Mouse (Mus musculus) neural tube, embryonic 15.5 days (tissue): ENCODE measurements around the gene Glce. TPM values are rescaled to one million over a fixed set of nuclear protein-coding genes. Genes with fewer than 3 reads are reported as not detected.

Experiments used
- ATAC-seq: fragments of 200-750 bp; cut with Nextera tagmentation; 2 replicates; pipeline ENCODE4 v1.8.0; 2017; ENCODE audit warnings: mild to moderate bottlenecking, moderate TSS enrichment, moderate library complexity; ENCODE audit not compliant: low FRiP score
- H3K27ac ChIP-seq: fragments of 300-500 bp; sonication (generic); replicated peaks from 2 replicates; pipeline ENCODE4 v1.5.1; 2015; ENCODE audit warnings: mild to moderate bottlenecking, inconsistent platforms
- H3K27me3 ChIP-seq: fragments of 300-500 bp; sonication (generic); replicated peaks from 2 replicates; pipeline ENCODE4 v1.6.1; 2015; ENCODE audit warnings: inconsistent platforms
- H3K36me3 ChIP-seq: fragments of 300-500 bp; sonication (generic); 2 replicates; pipeline ENCODE4 v1.6.1; 2015; ENCODE audit warnings: inconsistent platforms
- H3K4me1 ChIP-seq: fragments of 300-500 bp; sonication (generic); 2 replicates; pipeline ENCODE4 v1.6.1; 2015; ENCODE audit warnings: inconsistent platforms
- H3K4me2 ChIP-seq: fragments of 300-500 bp; sonication (generic); 2 replicates; pipeline ENCODE4 v1.6.1; 2015; ENCODE audit warnings: inconsistent platforms, mild to moderate bottlenecking, moderate library complexity
- H3K4me3 ChIP-seq: fragments of 300-500 bp; sonication (generic); replicated peaks from 2 replicates; pipeline ENCODE4 v1.5.1; 2015; ENCODE audit warnings: mild to moderate bottlenecking, inconsistent platforms
- H3K9ac ChIP-seq: fragments of 300-500 bp; sonication (generic); replicated peaks from 2 replicates; pipeline ENCODE4 v1.6.1; 2015; ENCODE audit warnings: mild to moderate bottlenecking, inconsistent platforms
- H3K9me3 ChIP-seq: fragments of 300-500 bp; sonication (generic); replicated peaks from 2 replicates; pipeline ENCODE4 v1.6.1; 2016; ENCODE audit warnings: inconsistent platforms
- WGBS: fragments of 180-500 bp; shearing (Covaris S2); methylation state at CpG from one replicate; pipeline ENCODE4 v1.1.7; 2015; ENCODE audit warnings: mixed read lengths; 5-methylcytosine and 5-hydroxymethylcytosine counted together
- polyA plus RNA-seq: library from polyadenylated mRNA; unstranded; fragments of >200 nt; fragmentation: Nextera tagmentation; extraction: Ambion mirVana; gene quantifications from 2 replicates; pipeline ENCODE4 v1.2.1, GENCODE M21; 2015

The Glce gene
- polyA plus RNA-seq, 1 experiment from 2014 or later = 20.0 TPM

- ATAC-seq = peak; percentile 45
- Histone ChIP-seq H3K4me1 (peaks cover 26% of the 10 kb centered on the region), H3K9me3 (no peaks in the 10 kb centered on the region), H3K36me3 (no peaks in the 10 kb centered on the region), H3K4me2 (peak overlapping the region; percentile 61), H3K9ac (peak overlapping the region; percentile 97), H3K27me3 (no peaks in the 10 kb centered on the region), H3K27ac (peak overlapping the region; percentile 97), H3K4me3 (peak overlapping the region; percentile 96)
- under 1% methylated on average over 59 of the region's 59 CpGs for WGBS
Measured at GRCm38 (mm10) chr9:62121551-62122447, 656 bp downstream of the Glce start.

DNA sequence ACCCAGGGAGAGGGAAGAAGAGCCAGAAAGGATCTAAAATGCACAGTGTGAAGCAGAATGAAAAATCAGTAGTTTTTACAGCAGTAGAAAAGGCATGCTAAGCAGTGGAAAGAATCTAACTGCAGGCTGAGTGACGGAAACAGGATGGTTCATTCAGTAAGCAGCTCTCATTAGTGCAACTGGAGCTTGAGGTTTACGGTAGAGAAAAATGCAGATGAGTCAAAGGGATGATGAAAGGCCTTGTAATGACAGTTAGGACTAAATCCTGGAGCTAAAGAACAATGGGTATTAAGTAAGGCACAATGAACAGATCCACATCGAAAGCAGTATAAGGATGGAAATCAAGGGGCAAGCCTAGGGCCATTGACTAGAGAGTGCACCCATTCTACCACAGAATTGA, 3.7 kb downstream of the Glce start:
- no peaks in the 10 kb centered on the region for H3K9me3 ChIP-seq
- 0 out of 2 replicates have a peak overlapping the region, but pooled peaks have one; percentile 20 for H3K9ac ChIP-seq
- H3K27ac ChIP-seq = no peak overlapping the region
- peak overlapping the region; percentile 35 for H3K4me2 ChIP-seq
- 19% methylated on average over 3 of the region's 3 CpGs for WGBS
- no peaks in the 10 kb centered on the region for H3K36me3 ChIP-seq
- peaks cover 26% of the 10 kb centered on the region for H3K4me1 ChIP-seq
- H3K27me3 ChIP-seq = no peaks in the 10 kb centered on the region
- H3K4me3 ChIP-seq = no peak overlapping the region
- no peak for ATAC-seq

- Histone ChIP-seq H3K9me3 (no peaks in the 10 kb centered on the region), H3K27me3 (no peaks in the 10 kb centered on the region), H3K27ac (no peak overlapping the region), H3K4me2 (no peak overlapping the region), H3K4me3 (no peak overlapping the region), H3K9ac (no peak overlapping the region), H3K36me3 (no peaks in the 10 kb centered on the region), H3K4me1 (peaks cover 12% of the 10 kb centered on the region)
- no peak for ATAC-seq
- WGBS = 87% methylated on average over 3 of the region's 3 CpGs
Measured at GRCm38 (mm10) chr9:62115826-62116225, 6.6 kb downstream of the Glce start.

DNA sequence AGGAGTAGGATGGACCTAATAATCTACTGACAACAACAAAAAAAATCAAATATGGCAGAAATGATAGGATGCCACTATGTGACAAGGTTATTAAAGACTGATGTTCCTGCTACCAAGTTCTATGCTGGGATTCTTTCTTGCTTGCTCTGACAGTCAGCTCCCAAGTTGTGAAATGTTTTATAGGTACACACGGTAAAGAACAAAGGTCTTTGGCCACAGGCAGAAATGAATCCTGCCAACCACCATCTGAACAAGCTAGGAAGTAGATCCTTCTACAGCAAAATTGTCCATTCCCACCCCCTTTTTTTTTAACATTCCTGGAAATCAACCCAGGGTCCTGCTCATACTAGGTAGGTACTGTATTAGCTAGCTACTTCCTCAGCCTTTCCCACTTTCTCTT, 25.9 kb downstream of the Glce start:
- 79% methylated on average over 1 of the region's 1 CpGs for WGBS
- Histone ChIP-seq H3K9ac (no peak overlapping the region), H3K36me3 (no peaks in the 10 kb centered on the region), H3K4me2 (no peak overlapping the region), H3K9me3 (no peaks in the 10 kb centered on the region), H3K27me3 (no peaks in the 10 kb centered on the region), H3K4me3 (no peak overlapping the region), H3K4me1 (no peaks in the 10 kb centered on the region), H3K27ac (no peak overlapping the region)
- ATAC-seq = no peak

GRCm38 (mm10) chr9:62091604-62092003, 30.9 kb downstream of the Glce start:
- H3K4me1 ChIP-seq = no peaks in the 10 kb centered on the region
- H3K27me3 ChIP-seq = no peaks in the 10 kb centered on the region
- 87% methylated on average over 5 of the region's 5 CpGs for WGBS
- H3K4me3 ChIP-seq = no peak overlapping the region
- no peaks in the 10 kb centered on the region for H3K36me3 ChIP-seq
- H3K9ac ChIP-seq = no peak overlapping the region
- H3K9me3 ChIP-seq = no peaks in the 10 kb centered on the region
- no peak overlapping the region for H3K27ac ChIP-seq
- no peak overlapping the region for H3K4me2 ChIP-seq
- no peak for ATAC-seq

DNA sequence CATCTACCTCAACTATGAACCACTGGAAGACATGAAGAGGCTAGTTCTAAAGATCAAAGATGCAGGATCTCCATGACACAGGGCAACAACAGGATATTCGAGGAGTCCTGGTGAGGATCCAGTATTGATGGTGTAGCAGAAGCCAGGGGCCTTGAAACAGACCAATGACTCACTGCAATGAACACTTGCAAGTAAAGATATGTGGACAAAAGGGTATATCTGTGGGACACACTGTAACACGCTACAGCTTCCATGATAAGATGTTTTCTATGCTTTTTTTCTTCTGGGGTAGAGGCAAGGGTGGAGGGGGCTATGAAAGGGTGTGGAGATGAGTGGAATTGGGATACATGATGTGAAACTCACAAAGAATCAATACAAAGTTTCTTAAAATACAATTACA, 36.9 kb downstream of the Glce start:
- Histone ChIP-seq H3K27me3 (no peaks in the 10 kb centered on the region), H3K9me3 (no peaks in the 10 kb centered on the region), H3K4me1 (0 out of 2 replicates have a peak, but pooled peaks cover 4% of the 10 kb centered on the region), H3K4me2 (no peak overlapping the region), H3K36me3 (peaks cover 4% of the 10 kb centered on the region; the same call in 1 of the 2 replicates), H3K27ac (no peak overlapping the region), H3K9ac (no peak overlapping the region), H3K4me3 (no peak overlapping the region)
- 96% methylated on average over 2 of the region's 2 CpGs for WGBS
- no peak for ATAC-seq

DNA sequence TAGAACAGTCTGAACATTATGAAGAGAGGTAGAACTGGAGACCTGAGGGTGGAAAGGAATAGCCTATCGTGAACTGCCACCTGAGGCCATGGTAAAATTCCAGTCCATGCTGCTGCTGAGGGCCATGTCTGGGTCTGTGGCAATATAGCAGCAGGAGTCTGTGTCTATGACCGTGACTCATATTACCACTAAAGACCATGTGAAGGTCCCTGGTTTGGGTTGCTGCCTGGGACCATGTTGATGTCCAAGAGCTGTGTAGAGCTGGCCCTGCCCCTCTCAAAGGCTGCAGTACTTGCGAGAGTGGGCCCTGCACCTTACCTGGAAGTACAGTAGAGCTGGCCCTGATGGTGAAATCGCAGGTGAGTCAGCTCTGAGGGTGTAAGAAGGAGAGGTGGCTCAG, 37.6 kb downstream of the Glce start:
- 0 out of 2 replicates have a peak, but pooled peaks cover 4% of the 10 kb centered on the region for H3K4me1 ChIP-seq
- H3K9ac ChIP-seq = no peak overlapping the region
- WGBS = 96% methylated on average over 4 of the region's 4 CpGs
- no peak overlapping the region for H3K4me2 ChIP-seq
- no peak overlapping the region for H3K4me3 ChIP-seq
- no peaks in the 10 kb centered on the region for H3K9me3 ChIP-seq
- ATAC-seq = no peak
- no peaks in the 10 kb centered on the region for H3K27me3 ChIP-seq
- H3K36me3 ChIP-seq = peaks cover 4% of the 10 kb centered on the region; the same call in 1 of the 2 replicates
- no peak overlapping the region for H3K27ac ChIP-seq

GRCm38 (mm10) chr9:62082986-62083385, 39.5 kb downstream of the Glce start:
- peaks cover 4% of the 10 kb centered on the region; the same call in 1 of the 2 replicates for H3K36me3 ChIP-seq
- H3K9ac ChIP-seq = no peak overlapping the region
- no peak for ATAC-seq
- H3K27me3 ChIP-seq = no peaks in the 10 kb centered on the region
- H3K4me3 ChIP-seq = no peak overlapping the region
- H3K27ac ChIP-seq = no peak overlapping the region
- WGBS = 81% methylated on average over 2 of the region's 2 CpGs
- no peaks in the 10 kb centered on the region for H3K9me3 ChIP-seq
- H3K4me1 ChIP-seq = 0 out of 2 replicates have a peak, but pooled peaks cover 4% of the 10 kb centered on the region
- no peak overlapping the region for H3K4me2 ChIP-seq

DNA sequence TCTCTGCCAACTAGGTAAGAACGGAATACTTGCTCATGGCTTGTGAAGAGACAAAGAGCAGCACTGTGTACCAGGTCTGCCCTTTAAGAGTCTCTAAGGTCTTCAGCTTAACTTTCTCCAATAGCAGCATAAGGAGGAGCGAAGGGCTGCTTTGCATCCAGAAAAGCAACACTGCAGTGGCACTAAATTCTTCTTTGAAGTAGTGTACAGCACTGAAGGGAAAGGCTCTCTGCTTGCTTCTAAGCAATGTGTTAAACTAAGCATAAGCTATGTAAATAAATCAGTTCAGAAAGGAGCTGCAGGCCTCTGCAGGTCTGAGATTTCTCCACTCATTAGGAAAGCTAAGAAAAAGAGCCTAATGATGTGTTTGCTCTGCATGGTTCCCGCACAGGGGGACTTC, 40.9 kb downstream of the Glce start:
- no peak overlapping the region for H3K27ac ChIP-seq
- H3K4me2 ChIP-seq = no peak overlapping the region
- 0 out of 2 replicates have a peak, but pooled peaks cover 4% of the 10 kb centered on the region for H3K4me1 ChIP-seq
- WGBS = 51% methylated on average over 3 of the region's 3 CpGs
- no peak for ATAC-seq
- H3K36me3 ChIP-seq = peaks cover 4% of the 10 kb centered on the region; the same call in 1 of the 2 replicates
- no peak overlapping the region for H3K4me3 ChIP-seq
- no peaks in the 10 kb centered on the region for H3K27me3 ChIP-seq
- H3K9ac ChIP-seq = no peak overlapping the region
- H3K9me3 ChIP-seq = no peaks in the 10 kb centered on the region

GRCm38 (mm10) chr9:62080028-62080760, 42.3 kb downstream of the Glce start:
- ATAC-seq = no peak
- H3K4me1 ChIP-seq = 0 out of 2 replicates have a peak, but pooled peaks cover 4% of the 10 kb centered on the region
- H3K9me3 ChIP-seq = no peaks in the 10 kb centered on the region
- H3K27ac ChIP-seq = no peak overlapping the region
- H3K27me3 ChIP-seq = no peaks in the 10 kb centered on the region
- peaks cover 4% of the 10 kb centered on the region; the same call in 1 of the 2 replicates for H3K36me3 ChIP-seq
- no peak overlapping the region for H3K9ac ChIP-seq
- no peak overlapping the region for H3K4me2 ChIP-seq
- H3K4me3 ChIP-seq = no peak overlapping the region

DNA sequence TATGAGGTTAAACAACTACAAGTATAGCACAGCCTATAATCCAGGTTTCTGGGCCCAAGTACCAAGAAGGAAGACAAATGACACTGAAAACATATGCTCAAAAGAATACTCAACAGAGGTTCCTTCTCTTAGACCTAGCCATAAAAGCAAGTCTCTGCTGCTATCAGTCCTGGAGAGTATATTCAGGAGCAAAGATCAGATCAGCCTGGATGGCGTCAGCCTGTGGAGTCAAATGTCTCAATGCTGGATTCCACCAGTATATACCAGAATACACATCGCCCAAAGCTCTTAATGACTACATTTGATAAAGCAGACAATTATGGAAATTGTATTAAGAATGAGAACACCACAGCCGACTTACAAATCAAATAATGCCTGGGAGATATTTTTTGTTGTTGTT, 60.2 kb downstream of the Glce start:
- Histone ChIP-seq H3K27ac (no peak overlapping the region), H3K4me2 (no peak overlapping the region), H3K4me3 (no peak overlapping the region), H3K4me1 (no peaks in the 10 kb centered on the region), H3K27me3 (no peaks in the 10 kb centered on the region), H3K9me3 (no peaks in the 10 kb centered on the region), H3K9ac (no peak overlapping the region), H3K36me3 (peaks cover 15% of the 10 kb centered on the region; the same call in 1 of the 2 replicates)
- WGBS = 91% methylated on average over 3 of the region's 3 CpGs
- ATAC-seq = no peak
